Mouse (Mus musculus): ENCODE data around the gene Gabpa.

GRCm38 (mm10) chr16:84884572-84884971 lies 49.8 kb downstream of the Gabpa start:
- TF ChIP-seq CTCF (IDR thresholded peaks at IDR 0.05; ENCODE audit: borderline replicate concordance, insufficient read depth, low read length): no peak
- no peak for TF ChIP-seq POLR2A (IDR thresholded peaks at IDR 0.05; ENCODE audit: low read depth, low read length)
